Mouse (Mus musculus) lung, adult 2 months (tissue): ENCODE measurements at regions not wholly inside any gene's neighbourhood (a gene's known extent, or its start where the extent isn't known, plus 50 kb on each side); places are given as distances from the start of the nearest gene placed in this dataset.

Experiments used
- DNase-seq: peaks from one replicate; pipeline ENCODE4 v3.0.0; 2022
- H3K4me1 ChIP-seq: fragments of 200-500 bp; 2 replicates; pipeline ENCODE4 v1.6.1; 2011; ENCODE audit warnings: low read length; ENCODE audit not compliant: control insufficient read depth, insufficient read depth
- H3K4me3 ChIP-seq: fragments of 200-500 bp; replicated peaks from 2 replicates; pipeline ENCODE3; 2011; ENCODE audit warnings: low read depth, mild to moderate bottlenecking, control low read depth, low read length; ENCODE audit errors: extremely low read depth
- CTCF ChIP-seq: fragments of 200-500 bp; IDR thresholded peaks from 2 replicates; pipeline ENCODE4 v1.5.1; 2011; ENCODE audit warnings: mild to moderate bottlenecking, low read length, control low read depth; ENCODE audit not compliant: insufficient read depth
- POLR2A ChIP-seq: fragments of 200-500 bp; IDR thresholded peaks from 2 replicates; pipeline ENCODE4 v1.6.1; 2011; ENCODE audit warnings: low read depth, mild to moderate bottlenecking, control low read depth, low read length, borderline replicate concordance; ENCODE audit errors: extremely low read depth
- WGBS: fragments of 180-500 bp; shearing (Covaris S2); methylation state at CpG from one replicate; pipeline ENCODE4 v1.1.7; 2018; 5-methylcytosine and 5-hydroxymethylcytosine counted together

GRCm38 (mm10) chr14:46546146-46546545 is 155.7 kb upstream of the Bmp4 start:
- Histone ChIP-seq H3K4me3 (no peak overlapping the region), H3K4me1 (no peaks in the 10 kb centered on the region)
- TF ChIP-seq POLR2A (no peak), CTCF (no peak)
- no peak for DNase-seq
- 57% methylated on average over 6 of the region's 6 CpGs for WGBS

GRCm38 (mm10) chr14:46539466-46540187 is 149.2 kb upstream of the Bmp4 start:
- WGBS = 67% methylated on average over 6 of the region's 6 CpGs
- DNase-seq = no peak
- TF ChIP-seq CTCF (0 out of 2 replicates have a peak, but pooled peaks have one; percentile 18), POLR2A (no peak)
- H3K4me3 ChIP-seq = no peak overlapping the region
- no peaks in the 10 kb centered on the region for H3K4me1 ChIP-seq

GRCm38 (mm10) chr14:46536002-46536762 is 145.7 kb upstream of the Bmp4 start:
- Histone ChIP-seq H3K4me3 (no peak overlapping the region), H3K4me1 (no peaks in the 10 kb centered on the region)
- no peak for DNase-seq
- TF ChIP-seq CTCF = no peak
- TF ChIP-seq POLR2A = no peak
- WGBS = 81% methylated on average over 10 of the region's 10 CpGs

GRCm38 (mm10) chr14:46532697-46533096 is 142.2 kb upstream of the Bmp4 start:
- WGBS = 43% methylated on average over 1 of the region's 1 CpGs
- DNase-seq = no peak
- Histone ChIP-seq H3K4me3 (no peak overlapping the region), H3K4me1 (no peaks in the 10 kb centered on the region)
- TF ChIP-seq POLR2A = no peak
- TF ChIP-seq CTCF = no peak

- Histone ChIP-seq H3K4me1 (no peaks in the 10 kb centered on the region), H3K4me3 (no peak overlapping the region)
- 83% methylated on average over 6 of the region's 6 CpGs for WGBS
- no peak for DNase-seq
- no peak for TF ChIP-seq CTCF
- no peak for TF ChIP-seq POLR2A
These were observed 140.0 kb upstream of the Bmp4 start for GRCm38 (mm10) chr14:46530452-46530851.

GRCm38 (mm10) chr14:46529086-46529715 is 138.7 kb upstream of the Bmp4 start:
- DNase-seq = no peak
- TF ChIP-seq POLR2A = no peak
- TF ChIP-seq CTCF = no peak
- Histone ChIP-seq H3K4me3 (no peak overlapping the region), H3K4me1 (no peaks in the 10 kb centered on the region)
- 77% methylated on average over 5 of the region's 5 CpGs for WGBS

- 52% methylated on average over 4 of the region's 4 CpGs for WGBS
- peak; percentile 34 for DNase-seq
These were observed 126.8 kb upstream of the Bmp4 start for GRCm38 (mm10) chr14:46517258-46517657.

GRCm38 (mm10) chr14:46516285-46516684 is 125.8 kb upstream of the Bmp4 start:
- DNase-seq = no peak
- no peak overlapping the region for H3K4me3 ChIP-seq
- TF ChIP-seq CTCF (no peak), POLR2A (no peak)
- peaks cover 2% of the 10 kb centered on the region; the same call in 1 of the 2 replicates for H3K4me1 ChIP-seq
- 49% methylated on average over 3 of the region's 3 CpGs for WGBS

More at GRCm38 (mm10) chr14:46517258-46517657, 126.8 kb upstream of the Bmp4 start:
- TF ChIP-seq CTCF = no peak
- no peak for TF ChIP-seq POLR2A
- Histone ChIP-seq H3K4me3 (no peak overlapping the region), H3K4me1 (peaks cover 2% of the 10 kb centered on the region; the same call in 1 of the 2 replicates)

- no peak overlapping the region for H3K4me3 ChIP-seq
- peaks cover 2% of the 10 kb centered on the region; the same call in 1 of the 2 replicates for H3K4me1 ChIP-seq
- TF ChIP-seq CTCF (no peak), POLR2A (no peak)
- DNase-seq = no peak
- WGBS = 82% methylated on average over 4 of the region's 4 CpGs
These were observed 123.9 kb upstream of the Bmp4 start for GRCm38 (mm10) chr14:46514262-46514932.
